Mouse (Mus musculus) kidney, embryonic 14.5 days (tissue): ENCODE results near the gene Fxyd3. TPM values are rescaled to one million over a fixed set of nuclear protein-coding genes. Genes with fewer than 3 reads are reported as not detected.

Source experiments
- ATAC-seq: fragments of 200-750 bp; cut with Nextera tagmentation; 2 replicates; pipeline ENCODE4 v1.8.0; 2017; ENCODE audit warnings: moderate number of reproducible peaks, mild to moderate bottlenecking, moderate TSS enrichment, moderate library complexity; ENCODE audit not compliant: low FRiP score, low TSS enrichment
- H3K27ac ChIP-seq: fragments of 300-500 bp; sonication (generic); 2 replicates; pipeline ENCODE4 v1.5.1; 2014; ENCODE audit warnings: low read depth, mild to moderate bottlenecking, low read length, moderate library complexity, mixed read lengths
- H3K27me3 ChIP-seq: fragments of 300-500 bp; sonication (generic); 2 replicates; pipeline ENCODE4 v1.6.1; 2014; ENCODE audit warnings: mild to moderate bottlenecking, low read length; ENCODE audit not compliant: control insufficient read depth, insufficient read depth
- H3K36me3 ChIP-seq: fragments of 300-500 bp; sonication (generic); 2 replicates; pipeline ENCODE4 v1.6.1; 2014; ENCODE audit warnings: low read length, mixed read lengths; ENCODE audit not compliant: control insufficient read depth, insufficient read depth
- H3K4me1 ChIP-seq: fragments of 300-500 bp; sonication (generic); 2 replicates; pipeline ENCODE4 v1.6.1; 2014; ENCODE audit warnings: low read length, mixed read lengths; ENCODE audit not compliant: control insufficient read depth, insufficient read depth
- H3K4me2 ChIP-seq: fragments of 300-500 bp; sonication (generic); replicated peaks from 2 replicates; pipeline ENCODE4 v1.6.1; 2014; ENCODE audit warnings: low read depth, mild to moderate bottlenecking, low read length
- H3K4me3 ChIP-seq: fragments of 300-500 bp; sonication (generic); 2 replicates; pipeline ENCODE4 v1.5.1; 2014; ENCODE audit warnings: mild to moderate bottlenecking, low read length
- H3K9ac ChIP-seq: fragments of 300-500 bp; sonication (generic); 2 replicates; pipeline ENCODE4 v1.6.1; 2014; ENCODE audit warnings: low read depth, mild to moderate bottlenecking, low read length, moderate library complexity
- H3K9me3 ChIP-seq: fragments of 300-500 bp; sonication (generic); 2 replicates; pipeline ENCODE4 v1.6.1; 2016; ENCODE audit warnings: low read length; ENCODE audit not compliant: control insufficient read depth
- WGBS: fragments of 180-500 bp; shearing (Covaris S2); extraction: QIAGEN DNeasy Blood & Tissue Kit; methylation state at CpG from one replicate; pipeline ENCODE4 v1.1.7; 2014; 5-methylcytosine and 5-hydroxymethylcytosine counted together
- polyA plus RNA-seq: library from polyadenylated mRNA; unstranded; fragments of >200 nt; fragmentation: Nextera tagmentation; extraction: Ambion mirVana; gene quantifications from 2 replicates; pipeline ENCODE4 v1.2.1, GENCODE M21; 2014

Fxyd3 gene
- polyA plus RNA-seq, 1 experiment from 2014 or later = 13.4 TPM

DNA sequence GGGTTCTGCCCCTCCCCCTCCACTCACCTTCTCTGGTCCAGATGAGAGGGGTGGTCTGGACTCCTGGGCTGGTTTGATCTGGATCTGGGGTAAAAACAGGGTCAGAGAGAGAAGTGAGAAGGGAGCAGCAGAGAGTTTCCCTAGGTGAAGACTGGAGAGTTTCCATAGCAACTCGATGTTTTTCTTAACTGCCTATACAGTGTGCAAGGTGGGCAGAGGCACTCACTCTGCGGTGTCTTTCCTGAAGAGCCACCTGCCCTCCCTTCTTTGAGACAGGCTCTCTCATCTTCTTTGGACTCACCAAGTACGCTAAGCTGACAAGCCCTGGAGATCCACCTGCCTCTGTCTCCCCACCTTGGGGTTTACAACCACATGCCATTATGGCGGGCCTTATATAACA lies 37.5 kb downstream of the Fxyd3 start:
- ATAC-seq = no peak
- 87% methylated on average over 4 of the region's 4 CpGs for WGBS

DNA sequence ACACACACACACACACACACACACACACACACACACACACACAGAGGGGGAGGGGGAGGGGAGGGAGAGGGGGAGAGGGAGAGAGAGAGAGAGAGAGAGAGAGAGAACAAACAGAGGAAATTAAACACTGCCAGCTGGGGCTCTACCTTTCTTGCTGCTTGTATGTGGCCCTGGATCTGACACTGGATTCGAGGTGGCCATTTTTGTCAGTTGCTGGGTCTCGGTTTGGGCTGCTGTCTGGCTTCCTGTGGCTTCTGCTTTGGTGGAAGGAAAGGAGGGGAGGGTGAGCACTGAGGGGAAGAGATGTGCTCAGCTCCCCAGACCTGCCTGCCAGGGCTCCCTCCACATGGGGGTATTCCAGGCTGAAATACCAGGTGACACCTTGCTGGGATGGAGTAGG lies 38.8 kb downstream of the Fxyd3 start:
- Histone ChIP-seq H3K4me3 (no peak overlapping the region), H3K27me3 (peaks cover 8% of the 10 kb centered on the region; the same call in 1 of the 2 replicates), H3K36me3 (no peaks in the 10 kb centered on the region), H3K9ac (no peak overlapping the region), H3K27ac (no peak overlapping the region), H3K9me3 (no peaks in the 10 kb centered on the region), H3K4me1 (peaks cover 9% of the 10 kb centered on the region; the same call in 1 of the 2 replicates), H3K4me2 (no peak overlapping the region)
- no peak for ATAC-seq
- WGBS = 78% methylated on average over 2 of the region's 2 CpGs

More for the DNA sequence above, 37.5 kb downstream of the Fxyd3 start:
- Histone ChIP-seq H3K4me3 (no peak overlapping the region), H3K27ac (no peak overlapping the region), H3K4me2 (no peak overlapping the region), H3K36me3 (no peaks in the 10 kb centered on the region), H3K9me3 (no peaks in the 10 kb centered on the region), H3K9ac (no peak overlapping the region), H3K4me1 (peaks cover 9% of the 10 kb centered on the region; the same call in 1 of the 2 replicates), H3K27me3 (peaks cover 12% of the 10 kb centered on the region)

DNA sequence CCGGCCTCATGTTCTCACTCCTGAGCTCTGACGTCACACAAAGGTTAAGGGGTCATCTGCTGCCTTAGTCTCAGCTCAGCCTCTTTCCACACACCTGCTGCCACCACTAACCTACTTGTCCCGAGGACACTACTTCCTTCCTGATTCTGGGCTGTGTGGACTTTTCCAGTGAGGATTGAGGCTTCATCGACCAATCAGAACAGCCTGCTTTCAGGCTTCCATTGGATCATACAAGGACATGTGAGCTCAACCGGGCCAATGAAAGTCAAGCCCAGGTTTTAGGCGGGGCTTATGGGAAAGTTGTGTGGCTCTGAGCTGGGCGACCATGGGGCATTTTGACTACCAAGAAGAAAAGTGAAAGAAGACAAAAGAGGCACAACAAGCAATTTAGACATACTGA lies 39.6 kb downstream of the Fxyd3 start:
- Histone ChIP-seq H3K27ac (no peak overlapping the region), H3K9me3 (no peaks in the 10 kb centered on the region), H3K4me1 (peaks cover 7% of the 10 kb centered on the region; the same call in 1 of the 2 replicates), H3K27me3 (peaks cover 5% of the 10 kb centered on the region; the same call in 1 of the 2 replicates), H3K4me2 (no peak overlapping the region), H3K9ac (no peak overlapping the region), H3K36me3 (no peaks in the 10 kb centered on the region), H3K4me3 (no peak overlapping the region)
- 81% methylated on average over 7 of the region's 7 CpGs for WGBS
- no peak for ATAC-seq

DNA sequence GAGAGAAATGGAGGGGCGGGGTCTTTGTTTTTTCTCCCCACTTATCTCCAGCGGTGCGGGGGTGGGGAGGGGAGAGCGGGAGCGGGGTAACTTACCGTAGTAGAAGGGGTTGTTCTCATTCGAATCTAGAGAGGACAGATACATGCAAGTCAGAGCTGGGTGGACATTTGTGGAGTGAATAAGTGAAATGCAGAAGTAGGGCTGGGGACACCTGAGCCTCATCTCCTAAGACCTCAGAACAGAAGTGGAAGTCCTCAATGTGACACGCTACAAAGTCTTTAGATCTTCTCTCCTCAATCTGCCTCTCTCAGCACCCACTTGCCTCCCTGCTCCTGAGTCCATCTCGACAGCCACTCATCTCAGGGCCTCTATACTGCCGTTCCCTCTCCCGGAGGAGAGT lies 41.2 kb downstream of the Fxyd3 start:
- Histone ChIP-seq H3K4me1 (no peaks in the 10 kb centered on the region), H3K4me3 (no peak overlapping the region), H3K9me3 (no peaks in the 10 kb centered on the region), H3K27me3 (no peaks in the 10 kb centered on the region), H3K27ac (no peak overlapping the region), H3K9ac (no peak overlapping the region), H3K36me3 (no peaks in the 10 kb centered on the region), H3K4me2 (no peak overlapping the region)
- 84% methylated on average over 11 of the region's 11 CpGs for WGBS
- no peak for ATAC-seq

DNA sequence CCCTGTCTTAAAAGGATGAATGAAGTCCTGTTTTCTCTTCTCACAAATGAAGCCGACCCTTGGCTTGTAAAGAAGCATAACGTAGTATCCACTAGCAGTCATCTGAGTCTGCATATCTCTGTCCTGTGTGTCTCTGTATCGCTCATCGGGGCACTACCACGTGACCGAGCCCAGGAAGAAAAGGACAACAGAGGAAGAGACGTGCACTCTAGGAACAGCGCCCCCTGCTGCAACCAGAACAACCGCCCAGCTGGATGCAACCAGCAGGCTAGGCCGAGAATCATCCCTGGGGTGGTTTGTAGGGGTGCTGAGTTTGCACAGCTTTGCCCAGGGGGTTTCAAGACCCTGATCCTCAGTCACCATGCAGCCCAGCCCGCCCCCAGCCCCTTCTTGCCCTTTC lies 41.7 kb downstream of the Fxyd3 start:
- no peaks in the 10 kb centered on the region for H3K4me1 ChIP-seq
- no peaks in the 10 kb centered on the region for H3K27me3 ChIP-seq
- H3K4me3 ChIP-seq = no peak overlapping the region
- no peak overlapping the region for H3K27ac ChIP-seq
- no peaks in the 10 kb centered on the region for H3K9me3 ChIP-seq
- H3K36me3 ChIP-seq = no peaks in the 10 kb centered on the region
- no peak overlapping the region for H3K9ac ChIP-seq
- ATAC-seq = no peak
- 70% methylated on average over 11 of the region's 11 CpGs for WGBS
- no peak overlapping the region for H3K4me2 ChIP-seq

DNA sequence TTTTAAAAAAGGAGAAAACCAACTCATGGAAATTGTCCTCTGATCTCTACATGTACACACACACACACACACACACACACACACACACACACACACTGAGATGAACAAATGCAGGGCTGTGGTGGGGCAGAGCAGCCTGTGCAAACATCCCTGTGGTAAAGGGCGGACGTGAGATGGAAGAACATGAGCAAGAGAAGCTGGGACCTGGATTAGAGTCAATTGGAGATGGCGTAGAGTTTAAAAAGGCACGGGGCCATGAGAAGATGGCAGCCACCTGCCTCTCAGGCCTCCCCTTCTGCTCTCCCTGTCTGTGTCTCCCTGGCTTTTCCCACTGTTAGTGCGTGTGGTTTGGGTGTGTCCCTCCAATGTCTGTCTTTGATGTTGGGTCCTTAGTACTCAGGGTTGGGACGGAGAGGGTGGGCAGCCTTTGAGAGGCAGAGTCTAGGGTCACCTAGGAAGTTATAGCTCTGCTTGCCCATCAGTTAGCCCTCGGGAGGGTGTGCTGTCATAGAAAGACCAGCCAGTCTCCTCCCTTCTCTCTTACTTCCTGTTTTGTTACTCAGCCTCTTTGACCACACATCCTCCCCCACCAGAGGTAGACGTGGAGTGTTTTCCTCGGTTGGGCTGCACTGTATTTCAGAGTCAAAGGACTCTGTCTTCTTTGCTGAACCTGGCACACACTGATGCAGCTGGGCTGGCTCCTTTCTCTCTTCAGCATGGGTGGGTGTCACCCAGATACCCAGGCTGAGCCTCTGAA lies 42.9 kb downstream of the Fxyd3 start:
- H3K4me1 ChIP-seq = no peaks in the 10 kb centered on the region
- H3K36me3 ChIP-seq = no peaks in the 10 kb centered on the region
- 52% methylated on average over 9 of the region's 9 CpGs for WGBS
- 0 out of 2 replicates have a peak, but pooled peaks have one; percentile 9 for ATAC-seq
- H3K27ac ChIP-seq = no peak overlapping the region
- H3K27me3 ChIP-seq = no peaks in the 10 kb centered on the region
- no peak overlapping the region for H3K4me2 ChIP-seq
- no peak overlapping the region for H3K4me3 ChIP-seq
- H3K9me3 ChIP-seq = no peaks in the 10 kb centered on the region
- H3K9ac ChIP-seq = no peak overlapping the region

DNA sequence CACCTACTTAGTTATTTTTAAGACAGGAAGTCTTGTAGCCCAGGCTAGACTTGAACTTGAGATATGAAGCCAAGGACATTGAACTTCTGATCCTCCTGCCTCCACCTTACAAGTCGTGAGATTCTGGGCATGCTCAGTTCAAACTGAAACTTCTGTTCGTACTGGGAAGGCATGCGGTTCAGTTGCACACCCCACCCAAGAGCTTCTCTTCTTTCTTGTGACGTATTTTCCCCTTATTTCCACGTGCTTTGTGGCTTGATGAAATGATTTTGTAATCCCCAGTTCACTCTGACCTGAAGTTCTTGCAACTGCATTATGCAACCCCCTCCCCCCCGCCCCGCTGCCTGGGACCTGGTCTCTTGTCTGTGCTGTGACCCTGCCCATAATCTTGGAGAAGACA lies 44.8 kb downstream of the Fxyd3 start:
- Histone ChIP-seq H3K9ac (no peak overlapping the region), H3K4me3 (no peak overlapping the region), H3K4me1 (no peaks in the 10 kb centered on the region), H3K9me3 (no peaks in the 10 kb centered on the region), H3K4me2 (no peak overlapping the region), H3K27ac (no peak overlapping the region), H3K27me3 (no peaks in the 10 kb centered on the region), H3K36me3 (no peaks in the 10 kb centered on the region)
- 79% methylated on average over 7 of the region's 7 CpGs for WGBS
- ATAC-seq = no peak

DNA sequence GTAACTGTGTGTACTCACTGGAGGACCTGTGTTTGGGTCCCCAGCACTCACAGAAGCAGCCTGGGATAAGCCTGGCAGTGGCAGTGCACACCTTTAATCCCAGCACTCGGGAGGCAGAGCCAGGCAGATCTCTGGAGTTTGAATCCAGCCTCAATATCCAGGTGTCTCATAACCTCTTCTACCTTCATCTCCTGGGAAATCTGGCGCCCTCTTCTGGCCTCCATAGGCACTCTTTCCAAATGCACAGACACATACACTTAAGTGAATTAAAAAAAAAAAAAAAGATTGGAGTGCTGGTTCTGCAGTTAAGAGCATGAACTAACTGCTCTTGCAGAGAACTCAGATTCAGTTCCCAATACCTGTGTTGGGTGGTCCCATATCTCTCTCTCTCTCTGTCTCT lies 45.8 kb downstream of the Fxyd3 start:
- Histone ChIP-seq H3K27me3 (no peaks in the 10 kb centered on the region), H3K4me2 (no peak overlapping the region), H3K4me3 (no peak overlapping the region), H3K4me1 (no peaks in the 10 kb centered on the region), H3K9me3 (no peaks in the 10 kb centered on the region), H3K36me3 (no peaks in the 10 kb centered on the region), H3K27ac (no peak overlapping the region), H3K9ac (no peak overlapping the region)
- WGBS = 68% methylated on average over 2 of the region's 2 CpGs
- ATAC-seq = no peak

DNA sequence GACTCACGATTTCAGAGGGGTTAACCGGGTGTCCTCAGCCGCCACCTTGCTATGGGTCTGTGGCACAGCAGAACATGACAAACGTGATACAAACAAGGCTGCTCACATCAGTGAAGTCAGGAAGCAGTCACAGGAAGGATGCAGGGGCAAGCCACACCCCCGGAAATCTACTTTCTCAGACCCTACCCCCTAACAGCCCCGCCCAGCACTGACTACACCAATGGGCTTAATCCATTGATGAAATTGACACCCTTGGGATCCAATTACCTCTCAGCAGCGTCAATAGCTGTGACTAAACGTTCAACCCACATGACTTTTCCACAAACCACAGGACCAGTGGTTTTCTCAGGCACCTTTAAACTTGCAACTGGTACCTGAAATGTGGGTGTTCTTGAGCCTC lies 47.9 kb downstream of the Fxyd3 start:
- ATAC-seq = no peak
- Histone ChIP-seq H3K9me3 (no peaks in the 10 kb centered on the region), H3K4me3 (no peak overlapping the region)

More for the DNA sequence above, 47.9 kb downstream of the Fxyd3 start:
- no peak overlapping the region for H3K9ac ChIP-seq
- H3K27me3 ChIP-seq = no peaks in the 10 kb centered on the region
- H3K4me1 ChIP-seq = no peaks in the 10 kb centered on the region
- H3K27ac ChIP-seq = no peak overlapping the region
- H3K36me3 ChIP-seq = no peaks in the 10 kb centered on the region
- no peak overlapping the region for H3K4me2 ChIP-seq
- WGBS = 76% methylated on average over 8 of the region's 8 CpGs
